Mouse (Mus musculus) layer of hippocampus, adult 2 months (tissue): ENCODE results near the gene Dnaaf3. TPM values are rescaled to one million over a fixed set of nuclear protein-coding genes. Genes with fewer than 3 reads are reported as not detected.

ENCODE experiments used
- DNase-seq, 2 experiments: peaks; one replicate each; pipeline ENCODE4 v3.0.0; 2022; ENCODE audit warnings: low spot score in 2 of 2
- H3K27ac ChIP-seq: fragments of 200-600 bp; 2 replicates; pipeline ENCODE4 v1.8.1; 2022
- H3K4me3 ChIP-seq: fragments of 200-600 bp; 2 replicates; pipeline ENCODE4 v1.8.1; 2022; ENCODE audit warnings: mild to moderate bottlenecking
- CTCF ChIP-seq: fragments of 200-600 bp; conservative IDR thresholded peaks from 2 replicates; pipeline ENCODE4 v1.8.1; 2022; ENCODE audit warnings: antibody characterized with exemption, mild to moderate bottlenecking, moderate library complexity
- total RNA-seq, 2 experiments: library from RNA; stranded (reverse); gene quantifications; 2 replicates each; pipeline ENCODE4 v1.2.3; 2021

The Dnaaf3 gene
- total RNA-seq, 2 experiments from 2014 or later: 0.47 to 0.64 TPM

DNA sequence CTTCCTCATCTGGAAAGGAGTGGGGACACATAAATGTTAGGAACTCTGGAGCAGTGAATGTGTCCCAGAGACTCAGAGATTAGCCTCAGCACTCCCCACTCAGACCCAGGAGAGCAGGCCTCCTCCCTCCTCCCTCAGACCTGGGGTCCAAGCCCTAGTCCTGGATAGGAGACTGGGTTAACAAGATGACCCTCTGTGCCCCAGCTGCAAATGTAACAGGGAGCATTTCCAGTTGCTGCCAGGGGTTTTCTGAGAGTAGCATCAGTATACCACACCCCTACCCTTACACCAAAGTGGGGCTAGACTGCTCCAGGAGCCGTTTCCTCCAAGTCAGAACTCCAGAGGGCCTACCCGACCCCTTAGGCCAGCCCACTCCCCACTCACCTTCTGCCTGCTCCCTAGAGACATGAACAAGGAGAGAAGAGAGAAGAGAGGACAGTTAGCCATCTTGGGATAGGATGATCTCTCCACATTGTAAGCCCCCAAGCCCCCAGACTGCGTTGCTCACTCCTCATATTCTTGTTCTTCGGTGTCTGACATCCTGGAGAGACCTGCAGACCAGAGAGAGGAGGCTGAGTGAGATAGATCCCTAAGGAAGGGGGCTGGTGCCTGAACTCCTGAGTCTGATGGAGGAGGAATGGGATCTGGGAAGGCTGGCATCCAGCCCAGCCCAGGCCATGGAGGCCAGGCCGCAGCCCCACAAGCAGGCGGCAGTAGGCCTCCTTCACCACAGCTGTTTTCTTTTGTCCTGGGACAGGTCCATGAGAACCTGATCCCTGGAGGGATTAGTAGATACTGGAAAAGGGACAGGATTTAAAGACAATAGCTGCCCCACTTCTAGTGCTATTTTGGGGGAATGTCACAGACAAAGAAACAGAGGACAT, 18.2 kb downstream of the Dnaaf3 start:
- no peak overlapping the region for H3K27ac ChIP-seq
- H3K4me3 ChIP-seq: no peak overlapping the region
- DNase-seq: no peak
- no peak for TF ChIP-seq CTCF

DNA sequence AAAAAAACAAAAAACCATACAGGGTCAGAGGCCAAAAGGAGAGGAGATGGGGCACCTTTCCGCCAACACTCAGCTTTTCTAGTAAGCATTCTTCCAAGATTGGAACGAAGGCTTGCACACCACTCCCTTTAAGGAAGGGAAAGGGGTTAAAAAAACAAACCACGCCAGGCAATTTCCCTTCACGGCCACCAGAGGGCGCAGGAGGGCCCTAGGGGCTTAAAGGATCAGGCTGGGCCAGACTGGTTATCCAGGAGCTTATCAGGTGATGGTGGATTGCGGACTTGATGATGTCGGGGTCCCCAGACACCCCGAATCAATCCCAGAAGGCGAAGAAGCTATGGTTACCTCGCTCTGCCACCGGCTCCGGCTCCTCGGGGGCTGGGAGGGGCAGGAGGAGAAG, 19.0 kb downstream of the Dnaaf3 start:
- TF ChIP-seq CTCF: peak; percentile 95
- Histone ChIP-seq H3K27ac (no peak overlapping the region), H3K4me3 (no peak overlapping the region)
- no peak for DNase-seq

GRCm38 (mm10) chr7:4511489-4512224, 20.6 kb downstream of the Dnaaf3 start:
- Histone ChIP-seq H3K4me3 (no peak overlapping the region), H3K27ac (no peak overlapping the region)
- no peak for TF ChIP-seq CTCF
- DNase-seq: no peak

DNA sequence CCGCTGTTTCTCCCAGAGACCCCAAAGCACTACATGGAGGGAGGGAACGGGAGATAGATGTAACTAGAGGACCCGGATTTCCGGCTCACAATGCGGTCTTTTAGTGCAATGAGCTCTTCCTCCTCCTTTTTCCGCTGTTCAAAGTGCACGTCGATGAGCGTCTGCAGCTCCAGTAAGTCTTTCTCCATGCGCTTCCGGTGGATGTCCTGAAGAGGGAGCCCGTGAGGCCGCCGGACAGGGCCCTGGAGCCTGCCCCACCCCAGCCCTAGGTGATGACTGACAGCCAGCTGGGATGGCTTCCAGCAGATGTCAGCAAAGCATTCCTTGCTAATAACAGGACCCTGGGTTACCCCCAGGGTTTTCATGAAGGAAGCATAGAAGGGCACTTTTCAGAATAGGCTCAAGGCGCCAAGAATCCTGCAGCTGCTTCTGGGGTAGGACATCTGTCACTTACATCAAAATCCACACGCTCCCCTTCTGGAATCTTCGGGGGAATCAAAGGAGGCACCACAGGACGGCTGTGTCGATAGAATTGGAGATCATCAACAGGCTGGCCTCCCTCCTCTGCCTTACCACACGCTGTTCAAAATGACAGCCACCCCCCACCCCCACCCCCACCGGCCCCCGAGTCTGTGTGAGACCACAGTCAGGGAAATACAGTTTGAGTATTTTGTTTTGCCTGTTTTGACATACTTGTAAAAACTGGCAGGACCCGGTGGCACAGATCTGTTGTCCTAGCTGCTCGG, 22.2 kb downstream of the Dnaaf3 start:
- DNase-seq: peak in 1 of 2 experiments; percentile 55
- Histone ChIP-seq H3K27ac (no peak overlapping the region), H3K4me3 (no peak overlapping the region)
- TF ChIP-seq CTCF: peak; percentile 92

DNA sequence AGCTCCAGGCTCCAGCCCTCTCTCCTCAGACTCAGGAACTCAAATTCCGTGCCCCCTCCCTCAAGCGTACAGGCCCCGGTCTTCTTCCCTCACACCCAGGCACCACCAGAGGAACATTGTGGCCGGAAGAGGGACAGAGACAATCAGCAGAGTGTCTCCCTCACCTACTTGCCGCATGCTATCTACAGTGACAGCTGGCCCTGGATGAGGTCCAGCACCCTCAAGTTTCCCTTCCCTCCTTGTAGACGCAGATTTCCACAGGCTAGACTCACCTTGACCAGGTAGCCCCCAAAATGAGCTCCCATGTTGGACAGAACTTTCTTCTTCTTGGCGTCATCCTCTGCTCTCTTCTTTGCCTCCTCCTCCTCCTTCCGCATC, 23.5 kb downstream of the Dnaaf3 start:
- TF ChIP-seq CTCF: no peak
- DNase-seq: no peak
- Histone ChIP-seq H3K4me3 (no peak overlapping the region), H3K27ac (no peak overlapping the region)

DNA sequence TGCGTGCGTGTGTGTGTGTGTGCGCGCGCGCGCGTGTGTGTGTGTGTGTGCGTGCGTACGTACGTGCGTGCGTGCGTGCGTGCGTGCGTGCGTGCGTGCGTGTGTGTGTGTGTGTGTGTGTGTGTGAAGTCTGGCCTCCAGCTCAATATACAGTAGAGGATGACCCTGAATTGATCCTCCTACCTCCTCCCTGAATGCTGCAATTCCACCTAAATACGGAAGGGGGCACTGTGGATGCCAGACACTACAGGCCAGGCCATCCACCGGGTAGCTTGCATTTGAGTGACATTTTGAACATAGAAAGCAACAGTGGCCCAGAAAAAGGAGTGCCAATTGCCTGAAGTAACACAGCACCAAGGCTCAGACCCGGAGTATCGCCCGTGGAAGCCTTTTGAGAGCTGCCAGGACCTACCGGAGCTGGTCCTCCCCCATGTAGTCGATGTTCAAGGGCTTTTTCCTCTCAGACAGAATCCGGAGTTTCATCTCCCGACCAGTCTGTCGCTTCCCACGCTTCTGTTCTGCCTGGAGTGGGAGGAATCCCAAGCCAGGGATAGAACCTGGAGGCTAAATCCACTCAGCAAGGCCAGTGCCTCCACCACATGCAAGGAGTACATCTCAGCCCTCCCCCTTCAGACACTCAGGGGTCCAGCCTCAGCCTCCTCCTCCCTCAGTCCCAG, 24.1 kb downstream of the Dnaaf3 start:
- DNase-seq: no peak
- TF ChIP-seq CTCF: peak; percentile 63

GRCm38 (mm10) chr7:4507220-4507619, 25.0 kb downstream of the Dnaaf3 start:
- Histone ChIP-seq H3K27ac (no peak overlapping the region), H3K4me3 (no peak overlapping the region)
- no peak for TF ChIP-seq CTCF
- no peak for DNase-seq

More for the DNA sequence above, 24.1 kb downstream of the Dnaaf3 start:
- H3K4me3 ChIP-seq: no peak overlapping the region
- H3K27ac ChIP-seq: no peak overlapping the region

- no peak for DNase-seq
- H3K4me3 ChIP-seq: no peak overlapping the region
- no peak for TF ChIP-seq CTCF
- H3K27ac ChIP-seq: no peak overlapping the region
Measured at GRCm38 (mm10) chr7:4504646-4505435, 27.4 kb downstream of the Dnaaf3 start.

- Histone ChIP-seq H3K4me3 (no peak overlapping the region), H3K27ac (no peak overlapping the region)
Measured at GRCm38 (mm10) chr7:4503858-4504257, 28.4 kb downstream of the Dnaaf3 start.

GRCm38 (mm10) chr7:4503100-4503499, 29.2 kb downstream of the Dnaaf3 start:
- TF ChIP-seq CTCF: no peak
- Histone ChIP-seq H3K4me3 (no peak overlapping the region), H3K27ac (peak overlapping the region; percentile 98; the same call in 1 of the 2 replicates)
- DNase-seq: no peak

More at GRCm38 (mm10) chr7:4503858-4504257, 28.4 kb downstream of the Dnaaf3 start:
- DNase-seq: no peak
- TF ChIP-seq CTCF: no peak

DNA sequence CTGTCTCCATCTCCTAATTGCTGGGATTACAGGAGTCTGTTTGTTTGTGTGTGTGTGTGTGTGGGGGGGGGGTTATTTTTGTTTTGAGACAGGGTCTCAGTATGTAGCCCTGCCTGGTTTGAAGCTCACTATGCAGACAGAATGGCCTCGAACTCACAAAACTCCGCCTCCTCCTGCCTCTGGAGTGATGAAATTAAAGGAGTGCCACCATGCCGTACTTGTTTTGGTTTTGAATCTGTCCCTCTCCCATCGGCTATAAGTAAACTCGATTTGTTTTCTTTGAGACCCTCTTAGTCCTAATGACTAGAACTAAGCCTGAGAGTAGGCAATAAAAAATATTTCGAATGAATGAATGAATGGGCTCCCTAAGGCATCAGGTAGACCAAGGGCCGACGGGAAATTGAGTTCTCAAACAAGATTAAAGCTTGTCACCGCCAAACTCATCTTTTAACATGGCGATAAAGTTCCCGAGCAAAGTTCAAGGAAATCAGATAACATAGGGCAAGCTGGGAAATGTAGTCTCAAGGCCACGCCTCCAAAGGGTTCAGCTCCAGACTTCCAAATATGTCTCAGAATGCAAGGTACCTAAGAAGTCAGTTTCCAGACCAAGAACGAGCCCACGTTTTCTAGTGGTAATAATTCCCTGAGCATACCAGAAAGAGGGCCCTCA, 29.7 kb downstream of the Dnaaf3 start:
- Histone ChIP-seq H3K27ac (peak overlapping the region; percentile 98), H3K4me3 (peak overlapping the region; percentile 93)
- peak; percentile 72 to 88 for DNase-seq
- TF ChIP-seq CTCF: no peak
